Mouse (Mus musculus) left cerebral cortex, adult 2 months (tissue): ENCODE measurements around the gene Bola1. TPM values are rescaled to one million over a fixed set of nuclear protein-coding genes. Genes with fewer than 3 reads are reported as not detected.
"Not testable (repeated sequence)": the region's sequence is repeated elsewhere in the genome, so short reads cannot be mapped to it uniquely, and the experiment has no call there.

ENCODE experiments used
- DNase-seq, 2 experiments: peaks; one replicate each; pipeline ENCODE4 v3.0.0; 2021 to 2022; ENCODE audit warnings: low spot score in 2 of 2, mixed read lengths in 1 of 2; ENCODE audit errors: extremely low spot score in 1 of 2
- H3K27ac ChIP-seq: fragments of 200-600 bp; 2 replicates; pipeline ENCODE4 v1.8.1; 2022
- H3K4me3 ChIP-seq: fragments of 200-600 bp; 2 replicates; pipeline ENCODE4 v1.8.1; 2022
- CTCF ChIP-seq: fragments of 200-600 bp; IDR thresholded peaks from 2 replicates; pipeline ENCODE4 v1.8.1; 2022; ENCODE audit warnings: antibody characterized with exemption, mild to moderate bottlenecking, moderate library complexity
- intact Hi-C: fragments of 180-260 bp; cut with DNase I; formaldehyde crosslinking; loops from one replicate; pipeline ENCODE4 v1.15.1; 2025
- total RNA-seq, 2 experiments: library from RNA; stranded (reverse); gene quantifications; 2 replicates each; pipeline ENCODE4 v1.2.3; 2021

The Bola1 gene
- total RNA-seq, 2 experiments from 2014 or later, result 14.8 to 15.1 TPM

GRCm38 (mm10) chr3:96261623-96262022 lies 42.1 kb upstream of the Bola1 start:
- Histone ChIP-seq H3K4me3 (peak overlapping the region; percentile 83), H3K27ac (peak overlapping the region; percentile 94)
- intact Hi-C loops, result loop anchor here (1.0 to 5.0 kb wide), 3 partner anchors 41 to 204 kb away; partner anchors contain the start of genes Hist2h2ac, Hist2h2be and Vps45
- peak; percentile 9; the same call in 1 of the 2 replicates for TF ChIP-seq CTCF
- DNase-seq, result no peak

- no peak for DNase-seq
- no peak for TF ChIP-seq CTCF
- Histone ChIP-seq H3K27ac (no peak overlapping the region), H3K4me3 (no peak overlapping the region)
- intact Hi-C loops, result loop anchor here (5.0 kb wide), 1 partner anchor 203 kb away; the partner anchor contains the start of gene Vps45
Measured at GRCm38 (mm10) chr3:96260220-96260619, 40.7 kb upstream of the Bola1 start.

- no peak overlapping the region for H3K27ac ChIP-seq
- TF ChIP-seq CTCF, result no peak
- DNase-seq, result no peak
- intact Hi-C loops, result no loop called here
- H3K4me3 ChIP-seq, result no peak overlapping the region
Measured at GRCm38 (mm10) chr3:96257190-96257589, 37.7 kb upstream of the Bola1 start.

GRCm38 (mm10) chr3:96255926-96256593 lies 36.6 kb upstream of the Bola1 start:
- H3K27ac ChIP-seq, result no peak overlapping the region
- no peak overlapping the region for H3K4me3 ChIP-seq
- intact Hi-C loops, result no loop called here
- TF ChIP-seq CTCF, result no peak
- no peak for DNase-seq

GRCm38 (mm10) chr3:96254683-96255355 lies 35.3 kb upstream of the Bola1 start:
- TF ChIP-seq CTCF, result no peak
- DNase-seq, result no peak
- H3K27ac ChIP-seq, result no peak overlapping the region
- intact Hi-C loops, result no loop called here
- H3K4me3 ChIP-seq, result no peak overlapping the region

- Histone ChIP-seq H3K4me3 (no peak overlapping the region), H3K27ac (no peak overlapping the region)
- intact Hi-C loops, result no loop called here
- TF ChIP-seq CTCF, result no peak
- no peak for DNase-seq
Measured at GRCm38 (mm10) chr3:96251787-96252186, 32.3 kb upstream of the Bola1 start.

GRCm38 (mm10) chr3:96250890-96251289 lies 31.4 kb upstream of the Bola1 start:
- no peak for DNase-seq
- no peak overlapping the region for H3K27ac ChIP-seq
- no peak for TF ChIP-seq CTCF
- intact Hi-C loops, result no loop called here
- no peak overlapping the region for H3K4me3 ChIP-seq

- TF ChIP-seq CTCF, result no peak
- no peak overlapping the region for H3K4me3 ChIP-seq
- intact Hi-C loops, result no loop called here
- no peak for DNase-seq
- no peak overlapping the region for H3K27ac ChIP-seq
Measured at GRCm38 (mm10) chr3:96249034-96249345, 29.5 kb upstream of the Bola1 start.

GRCm38 (mm10) chr3:96248141-96249033 lies 28.9 kb upstream of the Bola1 start:
- intact Hi-C loops, result no loop called here
- no peak for TF ChIP-seq CTCF
- no peak overlapping the region for H3K4me3 ChIP-seq
- DNase-seq, result no peak
- no peak overlapping the region for H3K27ac ChIP-seq

- DNase-seq, result no peak
- intact Hi-C loops, result no loop called here
- H3K27ac ChIP-seq, result no peak overlapping the region
- no peak for TF ChIP-seq CTCF
- no peak overlapping the region for H3K4me3 ChIP-seq
Measured at GRCm38 (mm10) chr3:96247356-96248140, 28.0 kb upstream of the Bola1 start.

- H3K27ac ChIP-seq, intact Hi-C loops, DNase-seq: not testable (repeated sequence)
- 0 out of 2 replicates have a peak within 1 kb of the TSS, but pooled peaks have one; percentile 28 for H3K4me3 ChIP-seq
Measured at GRCm38 (mm10) chr3:96246427-96246856, 26.9 kb upstream of the Bola1 start, which contains the start of gene Hist2h3c1. TSS of gene Hist2h3c1 (plus strand) at chr3:96246685.

- DNase-seq, H3K27ac ChIP-seq, intact Hi-C loops: not testable (repeated sequence)
- H3K4me3 ChIP-seq, result 0 out of 2 replicates have a peak overlapping the region, but pooled peaks have one; percentile 28
Measured at GRCm38 (mm10) chr3:96246018-96246417, 26.5 kb upstream of the Bola1 start.

- intact Hi-C loops, result not testable (repeated sequence)
- peak within 1 kb of the TSS; percentile 83 for H3K4me3 ChIP-seq
- peak within 1 kb of the TSS; percentile 100 for H3K27ac ChIP-seq
- DNase-seq, result peak; percentile 81 to 86
Measured at GRCm38 (mm10) chr3:96245003-96245886, 25.7 kb upstream of the Bola1 start, which contains the start of gene Hist2h2aa1. TSS of gene Hist2h2aa1 (plus strand) at chr3:96245497.
